Mouse (Mus musculus) adrenal gland, postnatal 25 days (tissue): ENCODE results near the gene Csf2rb. TPM values are rescaled to one million over a fixed set of nuclear protein-coding genes. Genes with fewer than 3 reads are reported as not detected.
"Not testable (repeated sequence)": the region's sequence is repeated elsewhere in the genome, so short reads cannot be mapped to it uniquely, and the experiment has no call there.

ENCODE experiments used
- DNase-seq: peaks from one replicate; pipeline ENCODE4 v3.0.0; 2021; ENCODE audit warnings: mixed read lengths
- long read RNA-seq: library from polyadenylated mRNA; stranded (forward); transcript quantifications from one replicate; pipeline ENCODE4 v2.0.0, GENCODE M21; 2021
- total RNA-seq: library from RNA; stranded (reverse); gene quantifications from 2 replicates; pipeline ENCODE4 v1.2.3, GENCODE M21; 2021

Gene Csf2rb
- total RNA-seq, result 6.9 and 9.2 TPM in 2 replicates
- long read RNA-seq, partial matches to known transcripts, result 0 of 1 reads
- long read RNA-seq, other reads (novel, unspliced or antisense), result 1 of 1 reads

DNA sequence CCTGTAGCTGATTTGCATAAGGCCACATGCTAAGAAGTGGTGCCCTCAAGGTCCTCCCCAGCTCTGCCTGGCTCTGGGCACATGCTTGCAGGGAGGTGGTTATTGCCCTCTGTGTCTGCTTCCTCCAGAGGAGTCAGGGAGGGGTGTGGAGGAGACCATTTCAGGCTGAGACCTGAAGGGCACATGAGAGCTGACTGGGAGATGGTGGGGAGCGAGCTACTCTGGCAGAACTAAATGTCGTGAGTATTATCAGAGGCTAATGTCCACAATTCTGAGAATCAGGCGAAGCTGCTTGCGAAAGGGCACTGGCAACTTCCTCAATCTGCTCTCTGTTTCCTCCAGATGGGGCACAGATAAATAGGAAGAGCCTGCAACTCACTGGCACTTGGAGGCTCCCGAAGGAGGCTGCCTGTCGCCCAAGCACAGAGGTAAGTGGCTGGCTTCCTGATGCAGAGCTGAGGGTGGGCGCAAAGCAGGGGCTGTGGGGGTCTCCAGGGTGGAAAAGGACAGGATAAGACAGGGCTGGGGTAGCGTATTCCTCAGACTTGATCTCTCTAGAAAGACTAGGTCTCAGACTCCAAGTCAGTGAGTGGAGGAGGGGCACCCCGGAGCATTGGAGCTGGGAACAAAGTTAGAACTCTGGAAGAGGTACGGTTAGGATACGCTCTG, at the start of gene Csf2rb:
Gene Csf2rb, plus strand, starts transcription at position 82 of the 669 bp plus-strand sequence.
- DNase-seq, result no peak

DNA sequence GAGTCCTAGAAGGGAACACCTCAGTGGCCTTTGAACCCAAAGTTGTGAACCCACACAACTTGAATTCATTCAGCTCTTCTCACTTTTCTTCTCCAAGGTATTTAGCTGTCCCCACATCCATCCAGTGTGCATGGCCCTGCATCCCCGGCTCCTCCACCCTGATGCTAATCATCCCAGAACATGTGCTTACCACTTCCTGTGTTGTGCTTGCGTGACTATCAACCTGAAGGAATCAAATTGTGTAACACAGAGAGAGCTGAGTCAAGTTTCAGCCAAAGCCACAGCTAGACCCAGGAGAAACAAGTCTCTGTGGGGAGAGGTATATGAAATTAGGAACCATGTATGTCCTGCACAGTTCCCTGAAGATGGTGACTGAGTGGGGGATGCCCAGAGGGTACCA, 47.2 kb upstream of the Csf2rb start:
- no peak for DNase-seq

DNA sequence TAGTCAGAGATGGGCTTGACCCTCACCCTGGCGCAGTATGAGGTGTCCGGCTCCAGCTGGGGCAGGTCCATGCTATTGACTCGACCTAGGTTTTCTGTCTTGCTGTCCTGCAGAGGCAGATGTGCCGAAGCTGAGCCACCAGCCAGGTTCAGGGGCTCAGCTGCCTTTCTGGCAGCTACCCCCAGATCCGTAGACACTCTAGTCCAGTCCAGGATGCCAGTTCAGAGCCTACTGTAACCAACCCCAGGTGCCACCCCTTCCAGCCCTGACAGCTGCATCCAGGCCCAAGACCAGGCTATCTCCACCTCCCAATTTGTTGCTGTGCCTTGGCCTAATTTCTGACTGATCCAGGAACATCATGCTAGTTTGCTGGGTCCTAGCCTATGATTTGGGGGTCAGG, 37.6 kb upstream of the Csf2rb start:
- no peak for DNase-seq

DNA sequence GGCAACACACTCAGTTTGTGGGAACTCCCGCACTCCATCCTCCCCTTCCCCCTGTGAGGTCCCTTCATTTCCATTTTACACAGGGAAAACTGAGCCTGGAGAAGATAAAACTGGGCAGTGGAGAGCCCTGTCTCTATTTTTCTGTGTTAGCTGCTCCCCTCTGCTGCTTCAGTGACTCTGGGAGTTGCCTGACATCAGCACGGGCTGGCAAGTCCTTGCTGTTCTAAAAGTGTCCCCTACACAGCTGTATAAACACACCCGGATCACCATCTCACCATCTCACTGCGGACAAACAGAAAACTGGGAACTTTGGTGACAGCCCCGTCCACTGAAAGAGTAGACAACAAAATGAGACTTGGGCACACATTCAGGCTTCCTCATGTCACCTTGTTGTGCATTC, 35.8 kb upstream of the Csf2rb start:
- DNase-seq, result not testable (repeated sequence)

DNA sequence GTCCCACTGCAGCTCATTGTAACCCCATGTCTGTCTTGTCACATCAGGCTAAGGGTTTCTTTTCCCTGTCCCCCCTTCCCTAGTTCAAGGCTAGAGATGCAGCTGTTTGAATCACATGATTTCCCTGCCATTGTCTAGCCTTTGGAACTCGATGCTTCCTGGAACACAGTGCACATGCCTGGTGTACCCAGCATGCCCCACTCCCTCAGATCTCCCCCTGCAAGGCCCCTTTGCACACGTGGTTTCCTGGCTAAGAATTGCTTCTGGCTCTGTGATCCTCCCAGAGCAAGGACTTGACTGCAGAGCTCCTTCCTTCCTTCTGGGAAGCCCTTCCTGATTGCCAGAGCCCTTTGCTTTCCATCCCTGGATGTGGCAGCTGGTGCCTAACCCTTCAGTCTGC, 32.3 kb upstream of the Csf2rb start:
- DNase-seq, result not testable (repeated sequence)

DNA sequence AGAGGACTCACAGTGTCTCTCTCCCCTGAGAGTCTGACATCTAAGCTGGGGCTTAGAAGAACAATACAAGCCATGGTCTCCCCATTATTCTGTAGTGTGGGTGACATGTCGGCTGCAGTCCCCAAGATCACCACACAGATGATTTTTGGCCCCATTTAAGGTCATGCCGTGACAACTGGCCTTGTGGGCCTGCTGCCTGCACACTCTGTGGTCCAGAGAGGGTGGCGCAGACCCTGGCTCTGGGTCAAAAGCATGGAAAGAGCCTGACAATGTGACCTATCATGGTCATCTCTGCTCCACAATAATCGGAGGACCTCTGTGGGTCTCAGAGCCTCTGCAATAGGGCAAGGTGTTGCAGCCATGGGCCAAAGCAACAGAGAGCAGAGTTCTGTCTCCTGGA, 31.8 kb upstream of the Csf2rb start:
- no peak for DNase-seq

DNA sequence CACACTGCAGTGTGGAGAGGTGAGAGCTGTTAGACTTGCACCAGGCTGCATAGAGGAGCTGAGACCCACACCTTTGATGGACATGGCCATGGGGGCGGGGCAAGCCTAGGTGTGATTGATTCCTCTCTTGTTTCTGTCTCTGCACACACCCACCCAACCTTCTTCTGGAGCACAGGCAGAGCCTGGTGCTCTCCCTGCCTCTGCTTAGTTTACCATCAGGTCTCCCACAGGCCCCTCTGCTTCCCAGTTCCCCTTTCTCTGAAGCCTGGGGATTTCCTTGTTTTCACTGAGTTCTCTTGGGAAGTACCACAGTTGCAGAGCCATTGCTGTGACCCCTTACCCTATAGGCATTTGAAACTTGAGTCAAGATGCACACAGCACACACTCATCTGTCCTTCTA, 27.0 kb upstream of the Csf2rb start:
- no peak for DNase-seq

DNA sequence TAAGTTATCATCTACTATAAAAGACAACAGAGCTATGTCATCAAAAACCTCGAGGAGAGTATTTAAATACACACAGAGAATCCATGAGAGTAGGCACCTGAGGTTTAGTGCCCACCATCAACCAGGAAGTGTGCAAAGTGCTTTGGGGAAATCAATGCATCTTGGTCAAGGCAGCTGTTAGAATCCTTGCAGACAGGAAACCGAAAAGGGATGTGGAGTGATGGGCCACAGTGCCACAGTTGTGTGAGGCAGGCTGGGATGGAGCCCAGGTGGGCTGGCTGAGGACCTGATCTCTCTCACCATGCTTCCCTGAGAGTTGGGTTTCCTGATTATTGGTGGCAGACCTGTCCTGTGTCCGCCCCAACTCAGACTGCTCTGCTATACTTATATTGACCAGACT, 25.9 kb upstream of the Csf2rb start:
- no peak for DNase-seq

DNA sequence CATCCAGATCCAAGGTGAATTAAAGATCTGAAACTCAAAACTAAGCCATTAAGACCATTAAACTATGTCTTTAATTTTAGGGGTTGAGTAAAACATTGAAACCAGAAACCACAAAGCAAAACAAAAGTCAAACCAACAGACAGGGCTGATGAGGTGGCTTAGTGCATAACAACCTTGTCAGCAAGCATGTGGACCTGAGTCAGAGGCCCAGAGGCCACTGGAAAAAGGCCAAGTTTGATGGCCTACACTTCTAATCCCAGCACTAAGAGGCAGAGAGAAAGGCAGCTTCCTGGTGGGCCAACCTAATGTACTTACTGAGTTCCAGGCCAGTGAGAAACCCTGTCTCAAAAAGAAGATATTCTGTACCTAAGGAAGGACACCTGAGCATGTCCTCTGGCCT, 24.8 kb upstream of the Csf2rb start:
- DNase-seq, result no peak

DNA sequence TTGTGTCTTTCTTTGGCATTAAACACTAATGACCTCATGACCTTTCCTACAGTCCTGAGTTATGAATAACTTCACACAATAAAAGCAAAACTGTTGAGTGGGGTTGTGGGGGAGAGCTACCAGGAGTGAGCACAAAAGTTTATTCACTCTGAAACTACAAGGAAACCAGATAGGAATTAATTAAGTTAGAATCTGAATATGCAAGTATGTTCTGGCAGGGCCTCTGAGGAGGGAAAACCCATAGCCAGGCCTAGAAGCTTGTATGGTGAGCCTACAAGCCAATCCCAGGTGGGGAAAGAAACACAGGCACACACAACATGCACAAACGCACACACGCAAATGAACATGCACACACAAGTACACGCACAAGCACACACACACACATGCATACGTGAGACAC, 22.8 kb upstream of the Csf2rb start:
- no peak for DNase-seq

DNA sequence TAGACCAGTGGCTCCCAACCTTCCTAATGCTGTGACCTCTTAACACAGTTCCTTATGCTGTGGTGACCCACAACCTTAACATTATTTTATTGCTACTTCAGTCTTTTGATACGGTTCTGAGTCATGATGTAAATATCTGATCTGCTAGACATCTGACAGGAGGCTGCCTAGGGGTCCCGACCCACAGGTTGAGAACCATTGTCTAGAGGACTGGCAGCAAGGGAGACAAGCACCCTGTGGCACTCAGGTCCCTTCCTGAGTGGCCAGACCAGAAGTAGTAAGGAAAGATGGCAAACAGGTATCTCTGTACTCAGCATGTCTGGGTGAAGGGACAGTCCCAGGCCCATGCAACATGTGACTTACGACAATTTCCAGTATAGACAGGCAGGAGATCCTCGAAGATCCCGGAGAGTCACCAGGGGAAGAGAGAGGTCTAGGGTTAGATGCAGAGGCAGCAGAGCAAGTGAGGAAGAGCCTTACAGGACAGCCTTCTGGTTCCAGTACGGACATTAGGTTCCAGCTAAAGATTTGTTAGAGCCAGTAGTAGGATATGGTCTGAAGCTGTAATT, 21.8 kb upstream of the Csf2rb start:
- DNase-seq, result no peak

DNA sequence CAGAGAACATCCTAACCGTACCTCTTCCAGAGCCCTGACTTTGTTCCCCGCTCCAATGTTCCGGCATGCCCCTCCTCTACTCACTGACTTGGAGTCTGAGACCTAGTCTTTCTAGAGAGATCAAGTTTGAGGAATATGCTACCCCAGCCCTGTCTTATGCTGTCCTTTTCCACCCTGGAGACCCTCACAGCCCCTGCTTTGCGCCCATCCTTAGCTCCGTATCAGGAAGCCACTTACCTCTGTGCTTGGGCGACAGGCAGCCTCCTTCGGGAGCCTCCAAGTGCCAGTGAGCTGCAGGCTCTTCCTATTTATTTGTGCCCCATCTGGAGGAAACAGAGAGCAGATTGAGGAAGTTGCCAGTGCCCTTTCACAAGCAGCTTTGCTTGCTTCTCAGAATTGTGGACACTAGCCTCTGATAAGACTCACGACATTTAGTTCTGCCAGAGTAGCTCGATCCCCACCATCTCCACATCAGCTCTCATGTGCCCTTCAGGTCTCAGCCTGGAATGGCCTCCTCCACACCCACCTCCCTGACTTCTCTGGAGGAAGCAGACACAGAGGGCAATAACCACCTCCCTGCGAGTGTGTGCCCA, 20.1 kb upstream of the Csf2rb start, which contains the start of gene Csf2rb2:
Gene Csf2rb2, minus strand, starts transcription at position 381 of the 593 bp plus-strand sequence.
- DNase-seq, result no peak

DNA sequence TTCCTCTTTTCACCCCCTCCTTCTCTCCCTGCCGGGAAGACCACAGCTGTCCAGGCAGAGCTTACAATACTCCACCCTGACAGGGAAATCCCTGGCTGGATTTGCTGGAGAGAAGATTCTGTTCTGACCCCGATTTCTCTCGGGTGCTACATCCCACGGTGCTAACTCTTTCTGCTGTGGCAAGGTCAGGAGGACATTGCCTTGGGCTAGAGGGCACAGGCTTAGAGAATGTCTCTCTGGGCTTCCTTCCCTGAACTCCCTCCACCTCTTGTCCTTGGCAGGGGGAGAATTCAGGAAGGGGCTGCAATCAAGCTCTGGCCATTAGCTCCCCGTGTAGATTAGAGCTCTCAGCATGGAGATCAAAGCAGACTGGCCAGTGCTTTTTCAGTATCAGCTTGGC, 15.7 kb upstream of the Csf2rb start:
- DNase-seq, result no peak

DNA sequence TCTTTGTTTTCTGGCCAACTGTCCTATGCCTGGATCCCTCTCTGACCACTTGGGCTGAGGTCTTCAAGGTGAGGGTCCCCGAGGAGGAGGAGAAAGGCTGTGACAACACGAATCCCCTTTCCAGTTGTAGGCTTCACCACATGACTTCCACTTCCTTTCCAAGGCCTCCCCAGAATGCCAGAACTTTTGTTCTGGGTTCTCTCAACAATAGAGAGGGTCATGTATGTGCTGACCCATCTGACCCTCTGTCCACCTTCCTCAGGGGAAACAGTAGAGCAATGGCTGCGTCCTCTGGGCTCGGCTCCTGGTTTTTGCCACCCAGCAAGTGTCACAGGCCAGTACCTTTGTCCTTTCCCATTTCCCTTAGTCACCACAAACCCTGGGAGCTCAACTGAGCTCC, 14.6 kb upstream of the Csf2rb start:
- no peak for DNase-seq

DNA sequence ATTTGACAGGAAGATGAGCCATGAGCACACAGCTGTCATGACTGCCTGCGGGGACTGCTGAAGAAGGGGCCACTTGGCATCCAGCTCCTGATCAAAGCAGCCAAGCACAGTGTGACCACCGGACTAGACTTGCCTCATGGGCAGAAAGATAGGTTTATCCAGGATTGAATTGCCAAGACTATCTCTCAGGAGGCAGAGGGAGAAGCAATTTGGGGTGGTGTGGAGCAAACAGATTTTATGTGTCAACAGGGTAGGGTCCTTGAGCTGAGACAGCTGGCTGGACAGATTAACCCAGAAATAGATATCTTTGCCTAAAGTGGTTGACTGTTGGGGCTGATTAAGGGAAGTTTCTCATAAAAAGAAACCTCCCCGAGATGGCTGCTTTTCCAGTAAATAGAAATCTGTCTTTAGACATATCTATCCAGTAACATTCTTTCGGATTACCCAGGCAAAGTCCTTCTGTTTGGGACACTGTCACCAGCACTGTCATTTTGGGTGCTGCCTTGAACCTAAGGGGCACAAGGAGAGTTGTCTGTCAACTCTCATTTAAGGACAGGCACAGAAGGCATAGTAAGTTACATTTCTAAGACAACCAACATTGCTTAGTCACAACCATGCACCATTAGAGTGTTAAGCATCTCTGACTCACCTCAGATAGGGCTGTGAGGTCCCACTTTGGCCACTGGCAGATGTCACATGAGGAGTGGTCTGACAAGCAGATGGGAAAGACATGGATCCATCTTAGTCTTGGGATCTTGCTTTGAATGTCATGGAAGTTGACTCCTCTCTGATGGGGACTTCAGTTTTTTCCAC, 12.9 kb upstream of the Csf2rb start:
- DNase-seq, result not testable (repeated sequence)

DNA sequence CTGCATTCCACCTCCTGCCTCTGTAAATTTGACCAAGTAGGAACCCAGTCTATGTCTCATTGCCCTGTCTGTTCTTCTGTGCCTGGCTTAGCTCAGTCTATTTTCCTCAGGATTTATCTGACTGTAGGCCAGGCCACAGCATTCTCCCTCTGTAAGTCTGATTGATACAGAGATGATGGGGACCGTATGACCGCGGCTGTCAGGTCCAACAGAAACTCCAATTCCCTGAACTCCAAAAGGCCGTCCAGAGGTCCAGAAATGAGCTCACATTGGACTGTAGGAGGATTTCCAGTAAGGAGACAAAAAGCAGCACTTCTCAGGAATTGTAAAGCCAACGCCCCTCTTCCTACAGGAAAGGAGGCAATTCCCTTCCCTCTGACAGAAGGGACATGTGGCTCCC, 11.9 kb upstream of the Csf2rb start:
- DNase-seq, result not testable (repeated sequence)

DNA sequence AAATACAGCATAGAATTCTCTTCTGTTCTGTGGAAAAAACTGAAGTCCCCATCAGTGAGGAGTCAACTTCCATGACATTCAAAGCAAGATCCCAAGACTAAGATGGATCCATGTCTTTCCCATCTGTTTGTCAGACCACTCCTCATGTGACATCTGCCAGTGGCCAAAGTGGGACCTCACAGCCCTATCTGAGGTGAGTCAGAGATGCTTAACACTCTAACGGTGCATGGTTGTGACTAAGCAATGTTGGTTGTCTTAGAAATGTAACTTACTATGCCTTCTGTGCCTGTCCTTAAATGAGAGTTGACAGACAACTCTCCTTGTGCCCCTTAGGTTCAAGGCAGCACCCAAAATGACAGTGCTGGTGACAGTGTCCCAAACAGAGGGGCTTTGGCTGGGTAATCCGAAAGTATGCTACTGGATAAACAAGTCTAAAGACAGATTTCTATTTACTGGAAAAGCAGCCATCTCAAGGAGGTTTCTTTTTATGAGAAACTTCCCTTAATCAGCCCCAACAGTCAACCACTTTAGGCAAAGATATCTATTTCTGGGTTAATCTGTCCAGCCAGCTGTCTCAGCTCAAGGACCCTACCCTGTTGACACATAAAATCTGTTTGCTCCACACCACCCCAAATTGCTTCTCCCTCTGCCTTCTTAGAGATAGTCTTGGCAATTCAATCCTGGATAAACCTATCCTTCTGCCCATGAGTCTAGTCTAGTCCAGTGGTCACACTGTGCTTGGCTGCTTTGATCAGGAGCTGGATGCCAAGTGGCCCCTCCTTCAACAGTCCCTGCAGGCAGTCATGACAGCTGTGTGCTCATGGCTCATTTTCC, 7.0 kb upstream of the Csf2rb start:
- not testable (repeated sequence) for DNase-seq

DNA sequence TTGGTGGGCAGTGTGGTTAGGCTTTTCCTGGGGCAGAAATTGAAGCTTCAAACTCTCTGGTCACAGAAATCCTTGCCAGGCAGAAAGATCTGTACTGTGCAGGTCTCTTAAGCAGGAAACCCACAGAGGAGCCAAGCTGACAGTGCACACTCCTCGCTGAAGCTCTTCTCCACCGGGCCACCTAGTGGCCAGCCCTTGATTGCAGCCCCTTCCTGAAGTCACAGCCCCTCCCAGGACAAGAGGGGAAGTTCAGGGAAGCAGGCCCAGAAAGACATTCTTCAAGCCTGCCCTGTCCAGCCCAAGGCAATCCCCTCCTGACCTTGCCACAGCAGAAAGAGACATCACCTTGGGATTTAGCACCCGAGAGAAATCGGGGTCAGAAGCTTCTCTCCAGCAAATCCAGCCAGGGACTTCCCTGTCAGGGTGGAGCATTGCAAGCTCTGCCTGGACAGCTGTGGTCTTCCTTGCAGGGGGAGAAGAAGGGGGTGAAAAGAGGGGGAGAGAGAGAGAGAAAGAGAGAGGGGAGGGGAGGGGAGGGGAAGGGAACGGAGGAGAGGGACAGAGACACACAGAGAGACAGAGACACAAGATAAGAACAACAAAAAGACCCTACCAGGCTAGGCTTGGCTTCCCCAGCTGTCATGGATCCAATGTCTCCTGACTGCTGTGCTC, 4.6 kb upstream of the Csf2rb start:
- DNase-seq, result peak; percentile 78

DNA sequence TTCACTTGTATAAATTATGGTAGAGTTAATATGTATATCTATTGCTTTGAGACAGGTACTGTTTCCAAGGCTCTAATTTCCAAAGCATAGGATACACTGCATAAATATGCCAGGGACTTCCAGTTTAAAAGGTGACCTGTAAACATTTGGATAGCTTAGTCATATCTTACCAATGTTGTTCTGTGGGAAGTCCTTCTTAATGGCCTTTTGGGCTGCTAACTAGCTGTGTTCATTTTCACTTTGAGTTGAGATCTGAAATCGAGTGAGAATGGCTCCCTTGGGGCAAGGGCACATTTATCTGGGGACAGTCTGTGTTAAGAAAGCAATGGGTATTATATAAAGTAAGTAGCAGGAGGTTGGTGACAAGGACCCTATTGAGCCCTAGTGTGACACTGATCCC, 2.2 kb upstream of the Csf2rb start:
- DNase-seq, result no peak

DNA sequence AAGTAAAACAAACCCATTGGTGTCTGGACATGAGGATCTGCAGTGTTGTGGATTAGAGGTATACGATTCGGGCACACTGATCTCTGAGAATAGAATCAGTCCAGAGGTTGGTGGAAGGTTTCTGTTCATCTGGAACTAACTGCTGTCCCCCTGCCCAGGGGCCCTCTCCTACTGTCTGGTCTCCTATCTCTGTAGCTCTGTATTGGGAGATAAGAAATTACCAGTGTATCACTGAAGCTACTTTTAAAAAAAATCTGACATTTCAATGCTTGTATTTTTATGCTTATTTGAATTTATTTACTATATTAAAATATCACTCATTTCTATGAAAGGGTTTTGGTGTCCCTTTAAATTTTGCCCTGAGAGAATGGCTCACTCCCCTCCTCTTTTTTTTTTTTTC, 1.3 kb upstream of the Csf2rb start:
- no peak for DNase-seq

DNA sequence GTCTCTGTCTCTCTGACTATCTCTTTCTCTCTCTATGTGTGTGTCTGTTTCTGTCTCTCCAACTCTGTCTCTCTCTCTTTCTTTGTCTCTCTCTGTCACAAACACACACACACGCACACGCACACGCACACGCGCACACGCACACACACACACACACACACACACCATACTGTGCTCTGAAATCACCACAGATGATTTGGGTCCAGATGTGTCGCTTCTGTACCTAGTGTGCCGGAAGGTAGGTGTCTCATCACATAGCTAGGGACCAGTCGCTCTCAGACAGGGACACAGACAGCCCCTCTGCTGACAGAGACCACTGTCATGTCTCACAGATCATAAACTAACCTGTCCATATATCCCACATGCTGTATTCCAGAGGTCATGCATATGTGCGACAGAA, 1.2 kb downstream of the Csf2rb start:
- no peak for DNase-seq
